Mouse (Mus musculus) kidney, embryonic 14.5 days (tissue): ENCODE measurements around the gene Nes. TPM values are rescaled to one million over a fixed set of nuclear protein-coding genes. Genes with fewer than 3 reads are reported as not detected.
A peak's percentile ranks its signal among the peaks of the same experiment; 100 is the strongest.

Experiments
- ATAC-seq: fragments of 200-750 bp; cut with Nextera tagmentation; 2 replicates; pipeline ENCODE4 v1.8.0; 2017; ENCODE audit warnings: moderate number of reproducible peaks, mild to moderate bottlenecking, moderate TSS enrichment, moderate library complexity; ENCODE audit not compliant: low FRiP score, low TSS enrichment
- H3K27ac ChIP-seq: fragments of 300-500 bp; sonication (generic); 2 replicates; pipeline ENCODE4 v1.5.1; 2014; ENCODE audit warnings: low read depth, mild to moderate bottlenecking, low read length, moderate library complexity, mixed read lengths
- H3K27me3 ChIP-seq: fragments of 300-500 bp; sonication (generic); 2 replicates; pipeline ENCODE4 v1.6.1; 2014; ENCODE audit warnings: mild to moderate bottlenecking, low read length; ENCODE audit not compliant: control insufficient read depth, insufficient read depth
- H3K36me3 ChIP-seq: fragments of 300-500 bp; sonication (generic); 2 replicates; pipeline ENCODE4 v1.6.1; 2014; ENCODE audit warnings: low read length, mixed read lengths; ENCODE audit not compliant: control insufficient read depth, insufficient read depth
- H3K4me1 ChIP-seq: fragments of 300-500 bp; sonication (generic); 2 replicates; pipeline ENCODE4 v1.6.1; 2014; ENCODE audit warnings: low read length, mixed read lengths; ENCODE audit not compliant: control insufficient read depth, insufficient read depth
- H3K4me2 ChIP-seq: fragments of 300-500 bp; sonication (generic); replicated peaks from 2 replicates; pipeline ENCODE4 v1.6.1; 2014; ENCODE audit warnings: low read depth, mild to moderate bottlenecking, low read length
- H3K4me3 ChIP-seq: fragments of 300-500 bp; sonication (generic); 2 replicates; pipeline ENCODE4 v1.5.1; 2014; ENCODE audit warnings: mild to moderate bottlenecking, low read length
- H3K9ac ChIP-seq: fragments of 300-500 bp; sonication (generic); 2 replicates; pipeline ENCODE4 v1.6.1; 2014; ENCODE audit warnings: low read depth, mild to moderate bottlenecking, low read length, moderate library complexity
- H3K9me3 ChIP-seq: fragments of 300-500 bp; sonication (generic); 2 replicates; pipeline ENCODE4 v1.6.1; 2016; ENCODE audit warnings: low read length; ENCODE audit not compliant: control insufficient read depth
- WGBS: fragments of 180-500 bp; shearing (Covaris S2); extraction: QIAGEN DNeasy Blood & Tissue Kit; methylation state at CpG from one replicate; pipeline ENCODE4 v1.1.7; 2014; 5-methylcytosine and 5-hydroxymethylcytosine counted together
- polyA plus RNA-seq: library from polyadenylated mRNA; unstranded; fragments of >200 nt; fragmentation: Nextera tagmentation; extraction: Ambion mirVana; gene quantifications from 2 replicates; pipeline ENCODE4 v1.2.1, GENCODE M21; 2014

Nes gene
- polyA plus RNA-seq: 14.8 and 26.1 TPM in 2 replicates

- WGBS: under 1% methylated on average over 44 of the region's 44 CpGs
- H3K4me1 ChIP-seq: peaks cover 38% of the 10 kb centered on the region
- H3K36me3 ChIP-seq: peaks cover 13% of the 10 kb centered on the region
- H3K27me3 ChIP-seq: no peaks in the 10 kb centered on the region; the same call in 1 of the 2 replicates
- ATAC-seq: peak; percentile 78
- no peaks in the 10 kb centered on the region for H3K9me3 ChIP-seq
- H3K9ac ChIP-seq: peak within 1 kb of the TSS; percentile 82
- peak within 1 kb of the TSS; percentile 71 for H3K4me3 ChIP-seq
- H3K4me2 ChIP-seq: peak within 1 kb of the TSS; percentile 96
- H3K27ac ChIP-seq: peak within 1 kb of the TSS; percentile 75
Measured at GRCm38 (mm10) chr3:87970939-87971488, at the start of gene Nes. TSS of gene Nes (plus strand) at chr3:87971078.

GRCm38 (mm10) chr3:87924996-87925395 lies 45.9 kb upstream of the Nes start:
- H3K9ac ChIP-seq: no peak overlapping the region
- H3K4me2 ChIP-seq: no peak overlapping the region
- no peaks in the 10 kb centered on the region for H3K27me3 ChIP-seq
- peaks cover 3% of the 10 kb centered on the region; the same call in 1 of the 2 replicates for H3K4me1 ChIP-seq
- H3K27ac ChIP-seq: no peak overlapping the region
- no peaks in the 10 kb centered on the region for H3K9me3 ChIP-seq
- no peak overlapping the region for H3K4me3 ChIP-seq
- ATAC-seq: no peak
- 89% methylated on average over 7 of the region's 7 CpGs for WGBS
- H3K36me3 ChIP-seq: peaks cover 63% of the 10 kb centered on the region

- H3K27ac ChIP-seq: no peak overlapping the region
- H3K36me3 ChIP-seq: peaks cover 62% of the 10 kb centered on the region
- ATAC-seq: no peak
- H3K9ac ChIP-seq: no peak overlapping the region
- no peaks in the 10 kb centered on the region for H3K27me3 ChIP-seq
- peaks cover 3% of the 10 kb centered on the region; the same call in 1 of the 2 replicates for H3K4me1 ChIP-seq
- H3K9me3 ChIP-seq: no peaks in the 10 kb centered on the region
- H3K4me3 ChIP-seq: no peak overlapping the region
- H3K4me2 ChIP-seq: no peak overlapping the region
- WGBS: 92% methylated on average over 5 of the region's 5 CpGs
Measured at GRCm38 (mm10) chr3:87927452-87927851, 43.4 kb upstream of the Nes start.

GRCm38 (mm10) chr3:87929341-87930077 lies 41.4 kb upstream of the Nes start:
- Histone ChIP-seq H3K4me2 (peak overlapping the region; percentile 79), H3K4me3 (peak overlapping the region; percentile 63), H3K36me3 (peaks cover 60% of the 10 kb centered on the region), H3K4me1 (peaks cover 5% of the 10 kb centered on the region; the same call in 1 of the 2 replicates), H3K27me3 (no peaks in the 10 kb centered on the region), H3K9ac (peak overlapping the region; percentile 83), H3K27ac (peak overlapping the region; percentile 85), H3K9me3 (no peaks in the 10 kb centered on the region)
- 5% methylated on average over 26 of the region's 26 CpGs for WGBS
- peak; percentile 60 for ATAC-seq

- H3K9me3 ChIP-seq: no peaks in the 10 kb centered on the region
- WGBS: under 1% methylated on average over 69 of the region's 78 CpGs
- H3K4me3 ChIP-seq: peak within 1 kb of the TSS; percentile 63
- no peaks in the 10 kb centered on the region for H3K27me3 ChIP-seq
- peak within 1 kb of the TSS; percentile 79 for H3K4me2 ChIP-seq
- peaks cover 60% of the 10 kb centered on the region for H3K36me3 ChIP-seq
- H3K4me1 ChIP-seq: peaks cover 7% of the 10 kb centered on the region; the same call in 1 of the 2 replicates
- H3K9ac ChIP-seq: peak within 1 kb of the TSS; percentile 83
- ATAC-seq: peak; percentile 98
- H3K27ac ChIP-seq: peak within 1 kb of the TSS; percentile 85
Measured at GRCm38 (mm10) chr3:87930078-87930795, 40.6 kb upstream of the Nes start, which contains the start of the genes Isg20l2 and Rrnad1. TSS of gene Isg20l2 (plus strand) at chr3:87930314. TSS of gene Rrnad1 (minus strand) at chr3:87930717.

GRCm38 (mm10) chr3:87934026-87934425 lies 36.9 kb upstream of the Nes start:
- no peaks in the 10 kb centered on the region for H3K27me3 ChIP-seq
- WGBS: 87% methylated on average over 5 of the region's 5 CpGs
- no peak overlapping the region for H3K9ac ChIP-seq
- no peak overlapping the region for H3K27ac ChIP-seq
- no peak overlapping the region for H3K4me2 ChIP-seq
- H3K4me1 ChIP-seq: peaks cover 13% of the 10 kb centered on the region; the same call in 1 of the 2 replicates
- peaks cover 62% of the 10 kb centered on the region for H3K36me3 ChIP-seq
- no peaks in the 10 kb centered on the region for H3K9me3 ChIP-seq
- no peak for ATAC-seq
- H3K4me3 ChIP-seq: no peak overlapping the region

- peaks cover 67% of the 10 kb centered on the region for H3K36me3 ChIP-seq
- H3K9me3 ChIP-seq: no peaks in the 10 kb centered on the region
- H3K4me1 ChIP-seq: 0 out of 2 replicates have a peak, but pooled peaks cover 10% of the 10 kb centered on the region
- H3K4me3 ChIP-seq: no peak overlapping the region
- no peaks in the 10 kb centered on the region for H3K27me3 ChIP-seq
- H3K9ac ChIP-seq: no peak overlapping the region
- no peak overlapping the region for H3K4me2 ChIP-seq
- no peak overlapping the region for H3K27ac ChIP-seq
- ATAC-seq: no peak
- 75% methylated on average over 4 of the region's 4 CpGs for WGBS
Measured at GRCm38 (mm10) chr3:87934501-87934900, 36.4 kb upstream of the Nes start.

- H3K36me3 ChIP-seq: peaks cover 73% of the 10 kb centered on the region
- ATAC-seq: no peak
- H3K4me3 ChIP-seq: no peak overlapping the region
- no peak overlapping the region for H3K9ac ChIP-seq
- 0 out of 2 replicates have a peak, but pooled peaks cover 10% of the 10 kb centered on the region for H3K4me1 ChIP-seq
- H3K27ac ChIP-seq: no peak overlapping the region
- 85% methylated on average over 4 of the region's 4 CpGs for WGBS
- no peaks in the 10 kb centered on the region for H3K9me3 ChIP-seq
- H3K27me3 ChIP-seq: no peaks in the 10 kb centered on the region
- H3K4me2 ChIP-seq: no peak overlapping the region
Measured at GRCm38 (mm10) chr3:87935201-87935600, 35.7 kb upstream of the Nes start.
